Mouse (Mus musculus): ENCODE measurements around the gene Gm17571.

Gene Gm17571

DNA sequence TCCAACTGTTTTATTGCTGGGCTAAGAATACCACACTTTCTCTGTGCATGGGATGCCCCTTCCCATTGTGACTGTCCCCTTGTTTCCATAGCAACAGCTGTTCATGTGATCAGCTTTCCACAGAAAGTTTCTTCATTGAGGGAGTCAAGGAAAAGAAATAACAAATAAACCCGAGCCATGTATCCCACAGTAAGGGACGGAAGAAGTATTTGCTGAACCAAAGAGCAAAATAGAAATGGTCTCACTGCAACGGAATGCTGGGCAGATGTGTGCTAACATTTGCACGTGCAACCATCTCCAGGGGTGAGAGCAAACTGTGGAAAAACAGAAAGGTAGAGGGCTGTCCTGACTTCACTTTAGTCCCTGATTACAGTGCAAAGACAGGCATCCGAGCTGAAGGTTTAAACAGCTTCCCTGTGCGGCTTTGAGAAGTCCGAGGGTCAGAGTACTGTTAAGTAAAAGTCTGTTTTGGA is 8.1 kb upstream of the Gm17571 start:
- DNase-seq = no peak

DNA sequence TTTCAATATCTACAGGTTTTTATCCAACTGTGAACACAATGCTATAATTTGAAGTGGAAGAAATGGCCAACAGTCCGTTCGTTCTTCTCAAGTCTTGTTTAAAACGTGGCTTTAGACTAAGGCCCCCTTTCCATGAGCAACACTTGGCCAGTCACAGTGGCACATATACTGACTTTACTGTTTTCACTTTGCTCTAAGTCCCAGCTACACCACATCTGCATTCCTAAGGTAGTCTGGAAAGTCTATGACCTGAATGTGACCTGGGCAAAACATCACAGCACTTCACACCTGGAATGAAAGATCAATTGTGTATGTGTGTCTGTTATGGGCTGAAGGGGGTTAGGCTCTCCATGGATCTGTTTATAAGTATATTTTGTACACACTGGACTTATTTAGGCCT is 2.2 kb upstream of the Gm17571 start:
- no peak for DNase-seq

DNA sequence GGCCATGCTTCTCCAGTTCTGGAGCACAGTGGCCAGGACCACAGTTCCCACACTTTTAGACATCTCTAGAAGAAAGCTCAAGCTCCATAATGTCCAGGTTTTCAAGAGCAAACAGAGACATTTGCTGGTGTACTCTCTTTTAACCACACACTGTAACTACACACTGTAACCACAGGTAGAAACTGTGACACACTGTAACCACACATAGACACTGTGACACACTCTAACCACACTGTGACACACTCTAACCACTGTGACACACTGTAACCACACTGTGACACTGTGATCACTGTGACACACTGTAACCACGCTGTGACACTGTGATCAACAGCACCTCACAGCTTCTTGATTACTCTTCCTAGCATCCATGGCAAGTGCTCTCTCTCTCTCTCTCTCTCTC is 317 bp downstream of the Gm17571 start:
- no peak for DNase-seq

DNA sequence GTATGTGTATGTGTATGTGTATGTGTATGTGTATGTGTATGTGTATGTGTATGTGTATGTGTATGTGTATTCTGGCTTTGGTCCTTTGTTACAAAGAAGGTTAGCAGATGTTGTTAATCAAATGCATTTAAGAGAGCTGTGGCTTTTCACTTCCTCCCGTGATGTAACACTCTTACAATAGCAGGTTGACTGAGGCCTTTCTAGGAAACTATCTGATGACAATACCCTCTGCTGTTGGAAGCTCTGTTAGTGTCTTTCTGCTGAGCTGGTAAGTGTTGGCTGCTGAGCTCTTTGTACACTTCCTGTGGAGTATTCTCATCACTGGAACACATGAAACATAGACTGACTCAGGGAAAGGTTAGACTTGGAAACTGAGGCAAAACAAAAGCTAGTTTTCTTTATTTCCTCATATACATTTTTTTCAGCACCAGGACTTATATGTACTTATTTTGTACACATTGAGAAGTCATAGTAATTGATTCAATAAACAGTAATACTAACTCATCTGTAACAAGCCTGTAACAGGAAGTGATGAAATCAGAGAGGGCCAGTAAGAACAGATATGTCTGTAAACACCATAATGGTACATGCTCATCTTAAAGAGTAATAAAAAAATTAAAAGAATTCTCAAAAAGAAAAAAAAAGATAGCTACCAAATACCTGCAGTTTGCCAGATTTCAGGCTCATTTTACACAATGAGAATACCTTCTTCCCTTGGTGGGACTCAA is 2.9 kb downstream of the Gm17571 start:
- DNase-seq = no peak

DNA sequence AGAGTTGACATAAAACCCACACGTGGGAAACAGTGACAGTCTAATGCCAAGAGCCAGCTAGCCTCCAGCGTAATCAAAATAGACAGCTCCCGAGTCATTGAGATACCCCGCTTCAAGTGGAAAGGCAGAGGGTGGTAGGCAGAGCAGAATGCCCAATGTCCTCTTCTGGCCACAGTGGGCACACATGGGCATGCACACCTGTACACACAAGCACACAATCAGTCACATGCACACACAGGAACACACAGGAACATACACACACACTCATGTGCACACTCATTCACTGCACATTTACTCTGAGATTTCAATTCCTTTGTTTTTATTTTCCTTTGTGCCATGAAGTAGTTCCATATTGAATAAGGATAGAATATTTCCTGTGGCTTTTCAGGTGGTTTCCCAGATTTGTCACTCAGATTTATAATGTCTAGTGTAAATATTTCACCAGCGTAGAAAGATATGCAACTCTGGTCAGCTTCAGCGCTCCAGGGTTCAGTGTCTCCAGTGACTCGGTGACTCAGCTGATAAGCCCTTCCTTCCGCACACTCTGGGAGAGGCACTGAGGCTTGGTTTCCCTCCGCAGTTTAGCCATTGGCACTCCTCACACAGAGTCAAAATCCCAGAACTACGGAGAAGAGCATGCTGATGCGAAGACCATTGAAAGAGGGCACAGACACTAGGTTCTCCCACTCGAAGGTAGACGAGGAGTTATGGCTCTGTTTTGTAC is 4.4 kb downstream of the Gm17571 start:
- no peak for DNase-seq

DNA sequence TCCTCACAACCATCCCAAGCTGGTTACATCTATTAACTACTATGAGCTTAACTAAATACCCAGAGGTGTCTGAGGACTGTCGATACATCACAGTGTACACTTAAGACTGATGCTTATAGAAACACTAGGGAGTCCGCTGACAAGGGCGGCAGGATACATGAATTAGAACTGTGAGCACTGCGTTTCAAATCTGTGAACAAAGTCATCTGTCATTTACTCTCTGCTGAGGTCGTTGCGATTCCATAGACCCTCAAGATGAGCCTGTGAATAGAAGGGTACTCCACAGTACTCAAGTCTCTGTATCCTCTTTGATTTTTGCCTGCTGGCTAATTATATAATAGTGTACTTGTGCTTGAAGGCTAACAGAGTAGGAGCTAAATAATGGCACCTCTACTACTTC is 5.6 kb downstream of the Gm17571 start:
- DNase-seq = no peak

DNA sequence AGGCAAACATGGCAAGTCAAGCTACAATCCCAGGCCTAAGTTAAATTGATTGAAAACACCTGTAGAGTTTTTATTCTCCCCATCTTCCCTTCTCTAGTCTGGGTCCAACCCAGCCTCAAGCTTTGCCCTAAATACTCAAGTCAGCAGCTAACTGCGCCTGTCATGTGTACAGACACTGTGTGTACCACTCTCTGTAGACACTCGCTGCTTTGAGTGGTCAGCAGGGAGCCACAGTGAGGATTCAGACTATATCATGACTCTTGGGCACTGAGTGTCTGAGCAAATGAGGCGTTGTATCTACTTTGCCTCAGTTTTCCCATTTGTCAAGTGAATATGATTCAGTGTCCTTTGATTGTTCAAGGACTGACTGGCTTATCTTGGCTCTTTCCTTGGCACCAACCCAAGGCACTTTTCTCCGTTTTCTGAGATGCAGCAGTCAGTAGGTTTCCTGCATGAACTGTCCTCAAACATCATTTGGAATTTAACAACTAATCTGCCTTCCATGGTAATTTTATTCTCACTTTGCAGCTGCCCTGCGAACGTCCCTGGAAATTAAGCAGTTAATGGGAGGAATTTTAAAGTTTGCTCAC is 13.0 kb downstream of the Gm17571 start:
- DNase-seq = no peak

DNA sequence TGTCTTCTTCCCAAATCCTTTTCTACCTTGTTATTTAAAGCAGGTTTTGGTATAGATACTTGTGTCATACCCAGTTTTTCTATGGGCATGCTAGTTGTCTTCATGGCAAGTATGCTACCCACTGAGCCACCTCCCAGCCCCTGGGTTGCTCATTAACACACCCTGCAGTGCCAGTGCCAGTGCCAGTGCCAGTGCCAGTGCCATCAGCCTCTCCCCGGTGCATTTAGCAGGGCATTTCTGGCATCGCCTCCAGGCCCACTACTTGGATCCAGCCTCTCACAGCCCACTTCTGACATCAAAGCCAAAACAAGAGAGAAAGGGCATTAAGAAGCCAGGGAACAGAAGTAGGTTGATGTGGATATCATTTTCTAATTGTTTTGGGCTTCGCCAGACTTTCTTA is 14.9 kb downstream of the Gm17571 start:
- peak in 1 of 2 experiments; percentile 34 for DNase-seq

DNA sequence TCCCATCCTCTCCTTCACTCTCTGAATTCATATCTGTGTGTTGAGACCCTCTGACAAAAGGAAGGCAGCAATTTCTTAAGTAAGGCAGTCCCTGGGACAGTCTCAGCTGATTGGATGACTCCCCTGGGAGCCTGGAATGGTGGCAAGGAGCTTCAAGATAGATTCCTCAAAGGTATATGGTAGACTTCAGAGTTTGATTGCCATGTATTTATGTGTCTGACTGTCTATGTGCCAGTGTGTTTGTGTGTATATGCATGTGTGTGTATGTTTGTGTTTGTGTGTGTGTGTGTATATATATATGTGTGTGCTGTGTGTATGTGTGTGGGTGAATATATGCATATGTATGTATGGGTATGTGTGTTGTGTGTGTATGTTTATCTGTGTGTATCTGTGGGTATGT is 15.8 kb downstream of the Gm17571 start:
- no peak for DNase-seq

DNA sequence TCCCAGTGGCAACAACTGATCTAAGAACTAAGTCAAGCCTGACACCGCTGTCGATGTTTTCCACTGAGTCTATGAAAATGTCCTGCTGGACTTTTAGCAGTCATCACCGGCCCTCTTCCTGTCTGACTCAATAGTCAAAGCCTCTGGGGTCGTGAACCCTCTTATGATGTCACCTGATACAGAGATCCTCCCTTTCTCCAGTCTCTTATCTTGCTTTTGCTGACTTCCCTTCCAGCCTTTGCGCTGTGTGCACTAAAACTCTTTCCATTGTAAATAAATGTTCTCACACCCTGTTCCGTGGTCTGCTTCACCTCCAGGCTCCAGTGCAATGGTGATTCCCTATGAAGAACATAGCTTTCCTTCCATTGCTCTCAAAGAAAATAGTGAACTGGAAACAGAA is 16.3 kb downstream of the Gm17571 start:
- DNase-seq = no peak

DNA sequence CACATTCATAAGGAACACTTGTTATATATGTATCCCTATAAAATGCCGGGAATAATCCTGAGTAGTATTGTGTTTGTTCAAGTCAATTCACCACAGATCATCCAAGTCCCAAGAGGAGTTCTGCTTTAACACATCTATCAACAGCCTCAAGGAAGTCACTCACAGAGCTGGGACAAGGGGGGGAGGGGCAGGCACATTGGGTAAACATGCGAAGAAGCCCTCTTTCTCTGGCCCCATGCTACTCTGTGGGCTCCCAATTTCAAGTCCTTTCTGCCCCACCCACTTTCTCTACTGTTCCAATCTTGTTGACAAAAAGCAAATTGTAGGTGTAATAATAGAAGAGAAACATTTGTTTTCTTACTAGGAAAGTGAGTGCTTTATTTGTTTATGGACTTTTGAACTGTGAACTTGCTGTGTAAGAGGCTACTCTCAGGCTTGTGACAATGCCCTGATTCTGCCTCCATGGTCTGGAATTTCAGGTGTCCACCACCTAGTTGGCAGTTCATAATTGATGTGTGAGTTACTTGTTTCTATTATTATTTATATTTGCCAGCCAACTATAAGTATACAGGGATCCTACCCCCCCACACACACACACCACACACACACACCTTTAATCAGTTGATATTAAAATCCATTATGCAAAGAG is 17.0 kb downstream of the Gm17571 start:
- DNase-seq = no peak

DNA sequence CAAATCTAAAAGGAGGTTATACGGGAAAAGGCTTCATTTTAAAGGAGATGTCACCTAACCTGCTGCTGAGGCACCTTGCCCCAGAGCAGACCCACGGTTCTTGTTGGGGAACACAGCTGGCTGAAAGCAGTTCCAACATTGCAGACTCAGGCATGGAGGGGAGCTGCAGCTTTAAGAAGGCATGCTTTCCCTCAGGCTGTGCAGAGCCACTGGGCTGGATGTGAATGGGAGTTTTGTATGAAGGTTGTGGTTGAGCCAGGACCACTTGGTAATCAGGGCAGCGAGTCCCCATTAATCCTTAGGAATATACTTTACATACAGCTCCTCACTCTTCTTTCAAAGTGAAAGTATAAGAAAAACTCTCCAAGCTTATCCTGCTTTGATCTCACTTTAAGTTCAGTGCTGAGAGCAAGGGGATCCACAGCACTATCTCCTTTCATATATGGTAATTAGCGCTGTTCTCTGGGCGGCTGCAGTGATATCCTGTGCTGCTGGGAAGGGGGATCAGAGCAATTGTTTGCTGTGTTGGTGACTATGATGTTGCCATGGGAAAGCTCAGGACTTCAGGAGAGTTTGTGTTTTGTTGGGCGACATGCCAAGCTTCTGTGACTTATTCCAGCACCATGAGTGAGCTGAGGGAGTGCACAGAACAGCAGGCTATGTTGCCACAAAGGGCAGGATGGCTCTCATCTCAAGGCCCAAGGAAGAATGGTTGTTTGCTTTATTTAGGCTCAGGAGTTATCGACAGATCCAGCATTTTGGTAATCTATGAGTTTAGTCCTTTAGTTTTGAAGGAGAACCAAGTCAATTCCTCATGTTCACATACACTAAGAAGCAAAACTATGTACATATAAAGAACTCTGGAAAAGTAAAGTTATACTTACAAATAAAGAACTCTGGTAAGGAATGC is 21.3 kb downstream of the Gm17571 start:
- peak; percentile 34 to 52 for DNase-seq

DNA sequence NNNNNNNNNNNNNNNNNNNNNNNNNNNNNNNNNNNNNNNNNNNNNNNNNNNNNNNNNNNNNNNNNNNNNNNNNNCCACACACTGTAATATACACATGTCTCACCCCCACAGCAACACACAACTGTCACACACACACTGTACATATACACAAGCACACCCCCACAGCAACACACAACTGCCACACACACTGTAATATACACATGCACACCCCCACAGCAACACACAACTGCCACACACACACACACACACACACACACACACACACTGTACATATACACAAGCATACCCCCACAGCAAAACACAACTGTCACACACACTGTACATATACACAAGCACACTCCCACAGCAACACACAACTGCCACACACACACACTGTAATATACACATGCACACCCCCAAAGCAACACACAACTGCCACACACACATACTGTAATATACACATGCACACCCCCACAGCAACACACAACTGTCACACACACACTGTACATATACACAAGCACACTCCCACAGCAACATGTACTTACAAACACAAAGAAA is 32.3 kb downstream of the Gm17571 start:
- no peak for DNase-seq

Measured in cerebellum, postnatal 25 days (tissue).